Mouse (Mus musculus) embryo, embryonic 11.5 days (tissue): ENCODE measurements around the gene Gm7233.
"Not testable (repeated sequence)": the region's sequence is repeated elsewhere in the genome, so short reads cannot be mapped to it uniquely, and the experiment has no call there.

Experiments
- DNase-seq: peaks from one replicate; pipeline ENCODE4 v3.0.0-alpha.2; 2012; ENCODE audit warnings: low read depth, low spot score

Gene Gm7233

DNA sequence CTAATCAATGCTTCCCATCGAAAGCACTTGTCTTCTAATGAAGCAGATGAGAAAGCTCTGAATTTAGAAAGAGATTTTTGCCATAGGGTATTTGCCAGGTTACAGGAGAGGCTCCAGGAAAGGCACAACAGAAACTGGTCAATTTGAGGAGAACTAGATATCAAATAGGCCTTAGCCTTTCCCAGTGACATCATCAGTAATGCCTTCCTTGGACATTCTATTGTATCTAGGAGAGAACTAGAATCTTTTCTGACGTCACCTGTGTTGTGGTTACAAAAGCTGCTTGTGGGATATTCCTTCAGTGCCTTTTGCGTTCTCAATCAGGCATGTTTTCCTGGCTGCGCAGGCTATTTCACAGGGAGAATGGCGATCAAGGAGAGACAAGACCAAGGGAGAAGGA lies at the start of gene Gm7233:
Gene Gm7233 (plus strand): TSS at position 301 of the 400 bp plus-strand sequence.
- not testable (repeated sequence) for DNase-seq

GRCm38 (mm10) chr14:43167189-43167588 lies 12.5 kb upstream of the Gm7233 start:
- DNase-seq = not testable (repeated sequence)

DNA sequence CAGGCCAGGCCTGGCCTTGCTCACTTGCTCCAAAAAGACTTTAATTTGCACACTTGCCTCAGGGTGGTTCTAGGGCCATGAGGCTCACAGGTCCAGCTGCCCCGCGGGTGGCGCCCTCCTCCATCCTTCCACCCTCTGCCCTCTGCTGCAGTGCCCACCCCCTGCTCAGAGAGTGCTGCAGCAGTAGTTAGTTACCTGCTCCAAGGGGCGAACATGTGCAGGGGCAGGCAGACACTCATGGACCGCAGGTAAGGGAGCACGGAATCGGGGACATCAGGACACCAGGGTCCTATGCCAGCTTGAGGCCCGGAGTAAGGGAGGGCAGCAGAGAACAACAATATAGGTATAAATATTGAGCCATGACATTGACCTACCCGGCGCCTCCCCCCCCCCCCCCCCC lies 11.7 kb upstream of the Gm7233 start:
- DNase-seq = not testable (repeated sequence)

- DNase-seq = not testable (repeated sequence)
Observed at GRCm38 (mm10) chr14:43168573-43169170, 11.0 kb upstream of the Gm7233 start.

DNA sequence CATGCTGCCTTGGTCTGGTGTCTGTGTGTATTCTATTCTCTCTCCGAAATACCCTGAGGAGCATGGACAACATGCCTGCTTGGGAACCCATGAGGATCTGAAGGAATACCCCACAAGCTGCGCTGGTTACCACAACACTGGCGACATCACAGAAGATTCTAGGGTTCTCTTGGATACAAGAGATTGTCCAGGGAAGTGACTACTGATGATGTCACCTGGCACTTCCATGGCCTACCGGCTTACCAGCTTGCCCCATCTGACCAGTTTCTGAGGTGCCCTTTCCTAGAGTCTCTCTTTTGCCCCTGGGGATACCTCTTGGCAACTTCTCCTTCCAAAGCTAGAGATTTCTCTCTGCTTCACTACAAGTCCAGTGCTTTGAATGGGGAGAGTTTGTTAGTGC lies 55.5 kb downstream of the Gm7233 start, which contains the start of gene Gm8122:
Gene Gm8122 (minus strand): TSS at position 101 of the 400 bp plus-strand sequence.
- not testable (repeated sequence) for DNase-seq
